Mouse (Mus musculus) kidney, adult 2 months (tissue): ENCODE measurements around the gene Banp. TPM values are rescaled to one million over a fixed set of nuclear protein-coding genes. Genes with fewer than 3 reads are reported as not detected.

Source experiments
- DNase-seq: peaks from one replicate; pipeline ENCODE4 v3.0.0; 2021
- H3K27ac ChIP-seq: fragments of 200-500 bp; 2 replicates; pipeline ENCODE4 v1.5.1; 2012; ENCODE audit warnings: low read depth, low read length, control low read depth, inconsistent platforms; ENCODE audit not compliant: insufficient read depth
- H3K27me3 ChIP-seq: fragments of 200-500 bp; replicated peaks from 2 replicates; pipeline ENCODE4 v1.6.1; 2012; ENCODE audit warnings: mild to moderate bottlenecking, moderate library complexity, low read length, inconsistent platforms; ENCODE audit not compliant: control insufficient read depth, insufficient read depth
- H3K36me3 ChIP-seq: fragments of 200-500 bp; 2 replicates; pipeline ENCODE4 v1.6.1; 2012; ENCODE audit warnings: mild to moderate bottlenecking, moderate library complexity, low read length, inconsistent platforms; ENCODE audit not compliant: control insufficient read depth, insufficient read depth
- H3K4me1 ChIP-seq: fragments of 200-500 bp; 2 replicates; pipeline ENCODE4 v1.6.1; 2011; ENCODE audit warnings: low read length; ENCODE audit not compliant: control insufficient read depth, insufficient read depth
- H3K4me3 ChIP-seq: fragments of 200-500 bp; 2 replicates; pipeline ENCODE4 v1.5.1; 2011; ENCODE audit warnings: mild to moderate bottlenecking, low read depth, low read length, control low read depth; ENCODE audit not compliant: insufficient read depth
- CTCF ChIP-seq: fragments of 200-500 bp; conservative IDR thresholded peaks from 2 replicates; pipeline ENCODE4 v1.5.1; 2011; ENCODE audit warnings: low read depth, mild to moderate bottlenecking, control low read depth, low read length, moderate library complexity, mixed read lengths; ENCODE audit not compliant: insufficient read depth, insufficient read length
- POLR2A ChIP-seq: fragments of 200-500 bp; IDR thresholded peaks from one replicate; pipeline ENCODE4 v1.6.1; 2011; ENCODE audit warnings: low read depth, low read length, control low read depth
- WGBS: fragments of 180-500 bp; shearing (Covaris S2); methylation state at CpG from one replicate; pipeline ENCODE4 v1.1.7; 2018; 5-methylcytosine and 5-hydroxymethylcytosine counted together
- polyA plus RNA-seq: library from polyadenylated mRNA; depleted of rRNA; stranded (reverse); fragments of >200 nt; gene quantifications from 2 replicates; pipeline ENCODE4 v1.2.3, GENCODE M21; 2012

Gene Banp
- polyA plus RNA-seq, 1 experiment: 35.7 TPM

DNA sequence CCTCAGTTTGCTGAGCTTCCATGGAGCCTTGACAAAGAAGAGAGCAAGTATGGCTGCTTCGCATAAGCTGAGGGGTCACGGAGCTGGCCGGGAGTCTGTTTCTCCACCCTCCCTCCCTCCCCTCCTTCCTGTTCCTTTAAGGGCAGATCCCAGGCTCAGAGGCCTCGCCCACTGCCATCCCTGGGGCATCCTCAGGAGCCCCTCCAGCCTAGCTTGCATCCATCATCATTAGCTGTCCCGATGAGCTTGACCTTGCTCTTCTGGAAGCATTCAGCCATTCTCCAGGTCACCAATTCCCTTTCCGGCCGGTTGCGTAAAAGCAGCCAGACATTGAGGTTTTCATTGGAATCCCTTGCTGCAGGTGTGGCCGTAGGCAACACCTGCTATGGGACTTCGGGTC, 105.8 kb downstream of the Banp start:
- DNase-seq: no peak
- Histone ChIP-seq H3K27me3 (no peaks in the 10 kb centered on the region), H3K4me1 (no peaks in the 10 kb centered on the region), H3K36me3 (no peaks in the 10 kb centered on the region), H3K27ac (no peak overlapping the region), H3K4me3 (no peak overlapping the region)
- TF ChIP-seq CTCF (no peak), POLR2A (no peak)
- WGBS: 31% methylated on average over 10 of the region's 10 CpGs

GRCm38 (mm10) chr8:122056113-122056512, 106.6 kb downstream of the Banp start:
- H3K27me3 ChIP-seq: no peaks in the 10 kb centered on the region
- no peak overlapping the region for H3K27ac ChIP-seq
- no peaks in the 10 kb centered on the region for H3K4me1 ChIP-seq
- WGBS: 29% methylated on average over 1 of the region's 1 CpGs
- no peak for DNase-seq
- no peak overlapping the region for H3K4me3 ChIP-seq
- no peaks in the 10 kb centered on the region for H3K36me3 ChIP-seq
- TF ChIP-seq CTCF (no peak), POLR2A (no peak)

GRCm38 (mm10) chr8:122056882-122057281, 107.3 kb downstream of the Banp start:
- Histone ChIP-seq H3K36me3 (no peaks in the 10 kb centered on the region), H3K27ac (no peak overlapping the region), H3K27me3 (no peaks in the 10 kb centered on the region), H3K4me3 (no peak overlapping the region), H3K4me1 (no peaks in the 10 kb centered on the region)
- WGBS: 43% methylated on average over 7 of the region's 7 CpGs
- peak; percentile 65 for DNase-seq
- TF ChIP-seq POLR2A: no peak
- TF ChIP-seq CTCF: no peak

DNA sequence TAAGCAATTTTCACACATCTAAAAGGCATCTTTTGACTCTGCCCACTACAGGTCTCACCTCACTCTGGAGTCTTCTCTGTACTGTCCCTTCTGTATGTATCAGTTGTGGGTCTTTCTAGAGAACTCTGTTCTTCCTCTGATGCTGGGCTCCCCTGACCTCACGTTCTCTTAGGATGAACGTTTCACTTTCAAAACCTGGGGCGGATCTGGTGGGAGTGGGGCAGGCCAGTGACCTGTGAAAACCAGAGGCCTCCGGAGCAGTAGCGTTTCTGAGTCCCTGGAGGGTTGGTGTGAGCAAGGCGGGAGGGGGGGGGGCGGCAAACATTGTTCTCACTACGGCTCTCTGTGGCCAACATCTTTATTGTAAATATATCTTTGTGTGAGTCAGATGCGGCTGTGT, 109.0 kb downstream of the Banp start:
- Histone ChIP-seq H3K27ac (no peak overlapping the region), H3K36me3 (no peaks in the 10 kb centered on the region), H3K27me3 (no peaks in the 10 kb centered on the region), H3K4me3 (no peak overlapping the region), H3K4me1 (no peaks in the 10 kb centered on the region)
- 34% methylated on average over 9 of the region's 9 CpGs for WGBS
- TF ChIP-seq POLR2A (no peak), CTCF (no peak)
- DNase-seq: no peak

DNA sequence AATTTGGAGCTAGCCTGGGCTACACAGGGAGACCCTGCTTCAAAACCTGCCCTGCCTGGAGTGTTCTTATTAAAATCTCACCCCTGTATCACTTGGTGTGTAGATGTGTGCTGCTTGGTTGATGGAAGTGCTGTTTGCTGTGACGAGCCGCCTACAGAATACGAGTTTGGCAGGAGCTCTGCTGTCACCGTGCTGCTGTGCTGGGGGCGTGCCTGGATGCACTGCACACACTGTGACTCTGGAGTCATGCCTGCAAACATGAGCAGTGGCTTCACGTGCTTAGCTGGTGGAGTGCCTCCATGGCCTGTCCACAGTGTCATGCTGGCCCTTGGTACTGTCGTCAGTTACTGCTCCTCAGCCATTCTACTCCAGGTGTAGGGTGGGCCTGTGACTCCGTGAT, 109.4 kb downstream of the Banp start:
- H3K4me1 ChIP-seq: no peaks in the 10 kb centered on the region
- DNase-seq: no peak
- H3K27me3 ChIP-seq: no peaks in the 10 kb centered on the region
- 71% methylated on average over 8 of the region's 8 CpGs for WGBS
- H3K36me3 ChIP-seq: no peaks in the 10 kb centered on the region
- no peak overlapping the region for H3K4me3 ChIP-seq
- TF ChIP-seq POLR2A (no peak), CTCF (no peak)
- H3K27ac ChIP-seq: no peak overlapping the region

- no peak for DNase-seq
- WGBS: 72% methylated on average over 12 of the region's 12 CpGs
- H3K27ac ChIP-seq: no peak overlapping the region
Measured at GRCm38 (mm10) chr8:122062508-122063223, 113.1 kb downstream of the Banp start.

GRCm38 (mm10) chr8:122064353-122064752, 114.8 kb downstream of the Banp start:
- no peak overlapping the region for H3K27ac ChIP-seq
- H3K4me3 ChIP-seq: no peak overlapping the region
- TF ChIP-seq CTCF (no peak), POLR2A (no peak)
- H3K4me1 ChIP-seq: no peaks in the 10 kb centered on the region
- 80% methylated on average over 7 of the region's 7 CpGs for WGBS
- no peaks in the 10 kb centered on the region for H3K27me3 ChIP-seq
- no peaks in the 10 kb centered on the region for H3K36me3 ChIP-seq
- no peak for DNase-seq

More at GRCm38 (mm10) chr8:122062508-122063223, 113.1 kb downstream of the Banp start:
- Histone ChIP-seq H3K4me1 (no peaks in the 10 kb centered on the region), H3K36me3 (no peaks in the 10 kb centered on the region), H3K27me3 (no peaks in the 10 kb centered on the region), H3K4me3 (no peak overlapping the region)
- TF ChIP-seq POLR2A (no peak), CTCF (no peak)
